8 mouse cellular contexts compared by ENCODE assay signal in genomic region chr10:45000027-45000840, GRCm38 (mm10).
A peak's percentile ranks its signal among the peaks of the same experiment; 100 is the strongest.
DNase-seq lines count a peak whose midpoint lies in the region; ATAC-seq and TF ChIP-seq lines count a peak whose summit lies in the region.

No protein-coding gene starts in this region.

- peak overlapping the region; percentile 65 for H3K4me2 ChIP-seq in hindbrain, embryonic 12.5 days (replicated peaks)
- peak overlapping the region; percentile 70 for H3K4me2 ChIP-seq in liver, embryonic 15.5 days

- H3K9me3 ChIP-seq in hindbrain, embryonic 12.5 days (replicated peaks), result no peaks in the 10 kb centered on the region
- H3K9me3 ChIP-seq in liver, embryonic 15.5 days (replicated peaks), result no peaks in the 10 kb centered on the region

- H3K36me3 ChIP-seq in hindbrain, embryonic 12.5 days, result no peaks in the 10 kb centered on the region
- no peaks in the 10 kb centered on the region for H3K36me3 ChIP-seq in liver, embryonic 15.5 days (replicated peaks)

- TF ChIP-seq CTCF in olfactory bulb, adult 2 months (IDR thresholded peaks at IDR 0.05; ENCODE audit: insufficient read depth, low read depth, low read length), result no peak

- H3K4me3 ChIP-seq in hindbrain, embryonic 12.5 days, result peak overlapping the region; percentile 33
- H3K4me3 ChIP-seq in liver, embryonic 15.5 days (replicated peaks), result peak overlapping the region; percentile 48
- peak overlapping the region; percentile 35 for H3K4me3 ChIP-seq in olfactory bulb, adult 2 months (ENCODE audit: insufficient read depth, low read depth, low read length)

- DNase-seq in heart, adult 11 months, result peak; percentile 94
- no peak for DNase-seq in heart, postnatal 4 days
- peak; percentile 40 for DNase-seq in embryo, embryonic 10.5 days (ENCODE audit: low spot score)
- no peak for DNase-seq in right cerebral cortex, adult 2 months (ENCODE audit: low spot score in 2 of 2)
- no peak for DNase-seq in urinary bladder, postnatal 25 days (ENCODE audit: low spot score)

- WGBS in hindbrain, embryonic 12.5 days, result 15% methylated on average over 18 of the region's 18 CpGs
- 23% methylated on average over 18 of the region's 18 CpGs for WGBS in liver, embryonic 15.5 days (ENCODE audit: insufficient replicate concordance)
- 15% methylated on average over 18 of the region's 18 CpGs for WGBS in olfactory bulb, adult 2 months

- no peak for TF ChIP-seq POLR2A in olfactory bulb, adult 2 months (IDR thresholded peaks at IDR 0.05; ENCODE audit: insufficient read depth, low read depth, low read length)

- peak overlapping the region; percentile 61 for H3K9ac ChIP-seq in hindbrain, embryonic 12.5 days
- peak overlapping the region; percentile 39 for H3K9ac ChIP-seq in liver, embryonic 15.5 days

- H3K27me3 ChIP-seq in hindbrain, embryonic 12.5 days, result no peaks in the 10 kb centered on the region
- no peaks in the 10 kb centered on the region for H3K27me3 ChIP-seq in liver, embryonic 15.5 days

- H3K27ac ChIP-seq in hindbrain, embryonic 12.5 days, result peak overlapping the region; percentile 85
- H3K27ac ChIP-seq in liver, embryonic 15.5 days (replicated peaks), result no peak overlapping the region
- peak overlapping the region; percentile 39; the same call in 1 of the 2 replicates for H3K27ac ChIP-seq in olfactory bulb, adult 2 months (ENCODE audit: insufficient read depth, low read depth, low read length)

- peaks cover 19% of the 10 kb centered on the region for H3K4me1 ChIP-seq in hindbrain, embryonic 12.5 days
- H3K4me1 ChIP-seq in liver, embryonic 15.5 days (replicated peaks), result peaks cover 43% of the 10 kb centered on the region
- peaks cover 16% of the 10 kb centered on the region for H3K4me1 ChIP-seq in olfactory bulb, adult 2 months (ENCODE audit: control insufficient read depth, insufficient read depth, low read length)

- peak; percentile 63 for ATAC-seq in hindbrain, embryonic 12.5 days (ENCODE audit: low FRiP score)
- no peak for ATAC-seq in liver, embryonic 15.5 days (ENCODE audit: insufficient read depth)

Comparison
In these comparisons a context has a peak if more than half of its experiments do, and no peak if none do; other contexts are left out.
1. DNase-seq: peak in heart, adult 11 months (single experiment) and embryo, embryonic 10.5 days (single experiment); none in heart, postnatal 4 days (single experiment), right cerebral cortex, adult 2 months (0 of 2) and urinary bladder, postnatal 25 days (single experiment).
2. Peak in every context shown above with its lines, with median percentiles within 50 percentile points of each other: H3K4me3 ChIP-seq.